Mouse (Mus musculus) liver, embryonic 14.5 days (tissue): ENCODE measurements at regions not wholly inside any gene's neighbourhood (a gene's known extent, or its start where the extent isn't known, plus 50 kb on each side); places are given as distances from the start of the nearest gene placed in this dataset.

Source experiments
- ATAC-seq: fragments of 200-750 bp; cut with Nextera tagmentation; 2 replicates; pipeline ENCODE4 v1.8.0; 2017; ENCODE audit warnings: moderate number of reproducible peaks, mild to moderate bottlenecking, moderate library complexity; ENCODE audit not compliant: insufficient read depth
- DNase-seq, 3 experiments: peaks; one replicate each; pipeline ENCODE4 v3.0.0-alpha.2; 2012 to 2013; ENCODE audit warnings: low read depth in 3 of 3, low spot score in 3 of 3
- H3K27ac ChIP-seq: fragments of 300-500 bp; sonication (generic); 2 replicates; pipeline ENCODE4 v1.5.1; 2014; ENCODE audit warnings: moderate library complexity, mild to moderate bottlenecking, control low read depth, inconsistent platforms
- H3K27me3 ChIP-seq: fragments of 300-500 bp; sonication (generic); 2 replicates; pipeline ENCODE4 v1.6.1; 2014; ENCODE audit warnings: mild to moderate bottlenecking, low read length, moderate library complexity; ENCODE audit not compliant: control insufficient read depth, insufficient read depth
- H3K36me3 ChIP-seq: fragments of 300-500 bp; sonication (generic); replicated peaks from 2 replicates; pipeline ENCODE4 v1.6.1; 2014; ENCODE audit warnings: low read depth; ENCODE audit not compliant: control insufficient read depth, insufficient read depth
- H3K4me1 ChIP-seq, 2 experiments: fragments of 200-500 bp in 1 of 2; fragments of 300-500 bp in 1 of 2; sonication (generic) in 1 of 2; replicated peaks; 2 replicates each; pipeline ENCODE4 v1.6.1; 2012 to 2014; ENCODE audit warnings: antibody characterized with exemption in 1 of 2, inconsistent platforms in 1 of 2, low read length in 1 of 2; ENCODE audit not compliant: control insufficient read depth in 2 of 2, insufficient read depth in 2 of 2
- H3K4me2 ChIP-seq: fragments of 300-500 bp; sonication (generic); 2 replicates; pipeline ENCODE4 v1.6.1; 2014; ENCODE audit warnings: low read depth, mild to moderate bottlenecking, control low read depth, moderate library complexity
- H3K4me3 ChIP-seq, 2 experiments: fragments of 200-500 bp in 1 of 2; fragments of 300-500 bp in 1 of 2; sonication (generic) in 1 of 2; 2 replicates each; pipeline ENCODE4 v1.5.1; 2012 to 2014; ENCODE audit warnings: low read depth in 2 of 2, low read length in 2 of 2, mild to moderate bottlenecking in 2 of 2, control low read depth in 1 of 2, inconsistent platforms in 1 of 2, moderate library complexity in 1 of 2; ENCODE audit not compliant: insufficient read depth in 1 of 2
- H3K9ac ChIP-seq: fragments of 300-500 bp; sonication (generic); replicated peaks from 2 replicates; pipeline ENCODE4 v1.6.1; 2014; ENCODE audit warnings: mild to moderate bottlenecking, control low read depth, moderate library complexity
- H3K9me3 ChIP-seq: fragments of 300-500 bp; sonication (generic); 2 replicates; pipeline ENCODE4 v1.6.1; 2016; ENCODE audit warnings: low read length, mixed read lengths; ENCODE audit not compliant: control insufficient read depth
- CTCF ChIP-seq: IDR thresholded peaks from 2 replicates; pipeline ENCODE4 v1.5.1; 2016; ENCODE audit warnings: antibody characterized with exemption, low read depth, control low read depth
- EP300 ChIP-seq: IDR thresholded peaks from 2 replicates; pipeline ENCODE4 v1.6.1; 2016; ENCODE audit warnings: antibody characterized with exemption, low read depth
- WGBS: fragments of 180-500 bp; shearing (Covaris S2); extraction: QIAGEN DNeasy Blood & Tissue Kit; methylation state at CpG from one replicate; pipeline ENCODE4 v1.1.7; 2014; ENCODE audit not compliant: insufficient replicate concordance; 5-methylcytosine and 5-hydroxymethylcytosine counted together

GRCm38 (mm10) chr17:67557351-67557870, 75.1 kb downstream of the Lrrc30 start:
- H3K9me3 ChIP-seq, result no peaks in the 10 kb centered on the region
- H3K36me3 ChIP-seq, result no peaks in the 10 kb centered on the region
- H3K4me1 ChIP-seq, result no peaks in the 10 kb centered on the region
- H3K9ac ChIP-seq, result no peak overlapping the region
- H3K4me2 ChIP-seq, result no peak overlapping the region
- WGBS, result 28% methylated on average over 7 of the region's 7 CpGs
- no peaks in the 10 kb centered on the region for H3K27me3 ChIP-seq
- no peak for ATAC-seq
- no peak overlapping the region for H3K4me3 ChIP-seq
- H3K27ac ChIP-seq, result no peak overlapping the region
- no peak for DNase-seq
- no peak for TF ChIP-seq EP300
- TF ChIP-seq CTCF, result no peak

GRCm38 (mm10) chr17:67552581-67553139, 79.9 kb downstream of the Lrrc30 start:
- no peaks in the 10 kb centered on the region for H3K27me3 ChIP-seq
- WGBS, result 82% methylated on average over 21 of the region's 21 CpGs
- TF ChIP-seq CTCF (no peak), EP300 (no peak)
- DNase-seq (no peak), ATAC-seq (no peak)
- H3K9me3 ChIP-seq, result no peaks in the 10 kb centered on the region
- H3K4me2 ChIP-seq, result no peak overlapping the region
- no peak overlapping the region for H3K27ac ChIP-seq
- H3K4me3 ChIP-seq, result no peak overlapping the region
- H3K4me1 ChIP-seq, result no peaks in the 10 kb centered on the region
- no peaks in the 10 kb centered on the region for H3K36me3 ChIP-seq
- no peak overlapping the region for H3K9ac ChIP-seq

GRCm38 (mm10) chr17:67548966-67549700, 83.4 kb downstream of the Lrrc30 start:
- H3K36me3 ChIP-seq, result no peaks in the 10 kb centered on the region
- no peak overlapping the region for H3K4me3 ChIP-seq
- no peaks in the 10 kb centered on the region for H3K27me3 ChIP-seq
- no peak overlapping the region for H3K9ac ChIP-seq
- ATAC-seq (no peak), DNase-seq (no peak)
- H3K27ac ChIP-seq, result no peak overlapping the region
- no peak overlapping the region for H3K4me2 ChIP-seq
- no peaks in the 10 kb centered on the region for H3K9me3 ChIP-seq
- WGBS, result 42% methylated on average over 11 of the region's 11 CpGs
- H3K4me1 ChIP-seq, result no peaks in the 10 kb centered on the region
- TF ChIP-seq EP300 (no peak), CTCF (no peak)

GRCm38 (mm10) chr17:67544410-67544809, 88.1 kb downstream of the Lrrc30 start:
- Histone ChIP-seq H3K27me3 (no peaks in the 10 kb centered on the region), H3K4me1 (no peaks in the 10 kb centered on the region), H3K9me3 (no peaks in the 10 kb centered on the region), H3K4me3 (no peak overlapping the region), H3K9ac (no peak overlapping the region), H3K27ac (no peak overlapping the region), H3K4me2 (no peak overlapping the region), H3K36me3 (no peaks in the 10 kb centered on the region)
- 68% methylated on average over 7 of the region's 7 CpGs for WGBS
- DNase-seq (no peak), ATAC-seq (no peak)
- no peak for TF ChIP-seq CTCF
- TF ChIP-seq EP300, result no peak

- DNase-seq (no peak), ATAC-seq (no peak)
- Histone ChIP-seq H3K27me3 (no peaks in the 10 kb centered on the region), H3K9me3 (no peaks in the 10 kb centered on the region), H3K4me3 (no peak overlapping the region), H3K36me3 (no peaks in the 10 kb centered on the region), H3K27ac (no peak overlapping the region), H3K9ac (no peak overlapping the region), H3K4me2 (no peak overlapping the region), H3K4me1 (no peaks in the 10 kb centered on the region)
- TF ChIP-seq CTCF, result no peak
- TF ChIP-seq EP300, result no peak
Observed at GRCm38 (mm10) chr17:67532331-67532730, 100.2 kb downstream of the Lrrc30 start.
